Mouse (Mus musculus) liver, adult 2 months (tissue): Measurements from ENCODE around the gene Dnajc11. TPM values are rescaled to one million over a fixed set of nuclear protein-coding genes. Genes with fewer than 3 reads are reported as not detected.

Experiments
- DNase-seq: peaks from one replicate; pipeline ENCODE4 v3.0.0-alpha.2; 2011; ENCODE audit warnings: low read depth, low spot score; ENCODE audit errors: extremely low read depth
- H3K27ac ChIP-seq: fragments of 200-500 bp; replicated peaks from 2 replicates; pipeline ENCODE4 v1.5.1; 2012; ENCODE audit warnings: low read depth, mild to moderate bottlenecking, control low read depth, inconsistent platforms, low read length; ENCODE audit not compliant: insufficient read depth
- H3K27me3 ChIP-seq: fragments of 200-500 bp; 2 replicates; pipeline ENCODE4 v1.6.1; 2012; ENCODE audit warnings: mild to moderate bottlenecking, moderate library complexity, low read length, inconsistent platforms; ENCODE audit not compliant: control insufficient read depth, insufficient read depth
- H3K36me3 ChIP-seq: fragments of 200-500 bp; 2 replicates; pipeline ENCODE4 v1.6.1; 2012; ENCODE audit warnings: low read length, inconsistent platforms; ENCODE audit not compliant: control insufficient read depth, insufficient read depth
- H3K4me1 ChIP-seq: fragments of 200-500 bp; 2 replicates; pipeline ENCODE4 v1.6.1; 2011; ENCODE audit warnings: low read length; ENCODE audit not compliant: control insufficient read depth, insufficient read depth
- H3K4me3 ChIP-seq: fragments of 200-500 bp; 2 replicates; pipeline ENCODE4 v1.5.1; 2011; ENCODE audit warnings: low read depth, mild to moderate bottlenecking, control low read depth, low read length, moderate library complexity; ENCODE audit not compliant: insufficient read depth
- H3K79me2 ChIP-seq: fragments of 200-500 bp; 2 replicates; pipeline ENCODE4 v1.6.1; 2012; ENCODE audit warnings: inconsistent platforms, mild to moderate bottlenecking, low read length, moderate library complexity; ENCODE audit not compliant: control insufficient read depth, insufficient read depth
- H3K9ac ChIP-seq: fragments of 200-500 bp; 2 replicates; pipeline ENCODE4 v1.6.1; 2012; ENCODE audit warnings: low read depth, mild to moderate bottlenecking, control low read depth, inconsistent platforms, low read length
- CTCF ChIP-seq: fragments of 200-500 bp; IDR thresholded peaks from 2 replicates; pipeline ENCODE4 v1.5.1; 2011; ENCODE audit warnings: low read depth, low read length, control low read depth
- POLR2A ChIP-seq: fragments of 200-500 bp; IDR thresholded peaks from 2 replicates; pipeline ENCODE4 v1.6.1; 2011; ENCODE audit warnings: low read length, control low read depth; ENCODE audit not compliant: insufficient read depth; ENCODE audit errors: extremely low read depth
- WGBS: fragments of 180-500 bp; shearing (Covaris S2); methylation state at CpG from one replicate; pipeline ENCODE4 v1.1.7; 2018; 5-methylcytosine and 5-hydroxymethylcytosine counted together
- polyA plus RNA-seq: library from polyadenylated mRNA; depleted of rRNA; stranded (reverse); fragments of >200 nt; gene quantifications from 2 replicates; pipeline ENCODE4 v1.2.3, GENCODE M21; 2012; rRNA removed
- total RNA-seq: library from RNA; depleted of rRNA; stranded (reverse); fragments of >200 nt; gene quantifications from 2 replicates; pipeline ENCODE4 v1.2.3, GENCODE M21; 2014; rRNA removed

Dnajc11 gene
- 23.9 and 27.4 TPM in 2 replicates for total RNA-seq
- 47.9 and 52.6 TPM in 2 replicates for polyA plus RNA-seq

DNA sequence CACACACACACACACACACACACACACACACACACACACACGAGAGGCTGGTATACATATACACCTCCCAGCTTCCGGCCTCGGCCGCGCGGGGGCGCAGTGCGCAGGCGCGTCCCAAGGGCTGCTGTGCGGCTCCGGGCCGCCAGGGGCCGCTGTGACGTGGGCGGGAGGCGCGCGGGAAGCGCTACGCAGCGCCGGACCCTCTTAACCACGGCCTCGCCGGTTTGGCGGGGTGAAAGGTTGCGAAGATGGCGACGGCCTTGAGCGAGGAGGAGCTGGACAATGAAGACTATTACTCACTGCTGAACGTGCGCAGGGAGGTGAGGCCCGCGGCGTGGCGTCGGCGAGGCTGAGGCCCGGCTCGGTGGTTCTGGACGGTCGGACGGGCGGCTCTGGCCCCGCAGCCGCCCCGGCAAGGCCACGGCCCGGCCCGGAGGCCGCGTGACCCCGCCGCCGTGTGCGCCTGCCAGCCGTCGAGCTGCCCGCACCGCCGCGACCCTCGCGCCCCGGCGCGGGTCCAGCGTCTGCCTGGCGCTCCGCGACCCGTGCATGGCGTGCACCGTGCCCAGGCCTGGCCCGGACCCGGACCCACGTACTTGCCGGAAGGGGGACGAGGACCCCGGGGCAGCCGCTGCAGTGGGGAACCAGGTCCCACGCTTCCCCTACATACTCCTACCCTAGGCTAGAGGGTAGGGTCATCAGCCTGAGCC, at the start of gene Dnajc11:
Dnajc11 (plus strand) TSS at position 187 of the 710 bp plus-strand sequence.
- Histone ChIP-seq H3K4me1 (peaks cover 29% of the 10 kb centered on the region), H3K36me3 (no peaks in the 10 kb centered on the region), H3K4me3 (peak within 1 kb of the TSS; percentile 96), H3K27me3 (no peaks in the 10 kb centered on the region), H3K79me2 (peaks cover 35% of the 10 kb centered on the region), H3K9ac (peak within 1 kb of the TSS; percentile 93), H3K27ac (peak within 1 kb of the TSS; percentile 89)
- TF ChIP-seq CTCF, result peak; percentile 95
- TF ChIP-seq POLR2A, result 0 out of 2 replicates have a peak, but pooled peaks have one; percentile 43
- under 1% methylated on average over 80 of the region's 83 CpGs for WGBS
- peak; percentile 74 for DNase-seq

DNA sequence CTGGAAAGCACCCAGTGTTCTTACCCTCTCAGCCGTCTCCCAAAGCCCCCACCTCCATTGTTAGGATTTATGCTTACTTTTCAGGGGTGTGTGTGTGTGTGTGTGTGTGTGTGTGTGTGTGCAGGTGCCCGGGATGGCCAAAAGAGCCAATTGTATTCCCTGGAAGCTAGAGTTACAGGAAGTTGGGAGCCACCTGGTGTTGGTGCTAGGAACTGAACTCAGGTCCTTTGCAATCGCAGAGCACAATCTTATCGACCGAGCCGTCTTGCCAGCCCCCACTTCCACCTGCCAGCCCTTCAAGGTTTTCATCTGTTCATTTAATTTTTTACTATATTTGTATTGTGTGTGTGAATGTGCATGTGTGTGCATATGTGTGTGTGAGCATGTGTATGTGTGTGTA, 40.2 kb upstream of the Dnajc11 start:
- TF ChIP-seq POLR2A (no peak), CTCF (peak; percentile 28; the same call in 1 of the 2 replicates)
- no peaks in the 10 kb centered on the region for H3K79me2 ChIP-seq
- H3K27me3 ChIP-seq, result no peaks in the 10 kb centered on the region; the same call in 1 of the 2 replicates
- WGBS, result 55% methylated on average over 6 of the region's 6 CpGs
- H3K36me3 ChIP-seq, result no peaks in the 10 kb centered on the region
- no peak for DNase-seq
- H3K9ac ChIP-seq, result no peak overlapping the region
- no peak overlapping the region for H3K27ac ChIP-seq
- no peak overlapping the region for H3K4me3 ChIP-seq
- H3K4me1 ChIP-seq, result no peaks in the 10 kb centered on the region

DNA sequence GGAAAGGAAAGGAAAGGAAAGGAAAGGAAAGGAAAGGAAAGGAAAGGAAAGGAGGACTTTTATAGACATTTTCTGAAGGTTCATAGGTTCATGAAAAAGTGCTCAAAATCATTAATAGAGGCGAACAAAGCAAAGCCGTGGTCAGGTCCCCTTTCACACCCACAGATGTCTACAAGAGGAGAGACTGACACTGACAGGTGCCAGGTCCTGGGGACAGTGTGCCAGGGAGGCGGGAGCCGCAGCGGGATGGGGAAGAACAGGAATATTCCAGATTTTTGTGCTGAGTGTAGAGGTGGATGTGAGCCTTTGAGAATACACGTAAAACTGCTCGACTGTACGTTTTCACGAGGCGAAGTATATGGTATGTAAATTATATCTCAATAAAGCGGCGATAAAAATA, 38.6 kb upstream of the Dnajc11 start:
- WGBS, result 92% methylated on average over 12 of the region's 12 CpGs
- H3K27me3 ChIP-seq, result no peaks in the 10 kb centered on the region; the same call in 1 of the 2 replicates
- H3K4me3 ChIP-seq, result no peak overlapping the region
- no peak overlapping the region for H3K9ac ChIP-seq
- H3K27ac ChIP-seq, result no peak overlapping the region
- DNase-seq, result no peak
- H3K36me3 ChIP-seq, result no peaks in the 10 kb centered on the region
- no peaks in the 10 kb centered on the region for H3K79me2 ChIP-seq
- TF ChIP-seq POLR2A (no peak), CTCF (no peak)
- no peaks in the 10 kb centered on the region for H3K4me1 ChIP-seq

GRCm38 (mm10) chr4:151895624-151896023, 37.9 kb upstream of the Dnajc11 start:
- H3K4me1 ChIP-seq, result no peaks in the 10 kb centered on the region
- H3K27me3 ChIP-seq, result no peaks in the 10 kb centered on the region; the same call in 1 of the 2 replicates
- H3K27ac ChIP-seq, result no peak overlapping the region
- no peak overlapping the region for H3K4me3 ChIP-seq
- no peaks in the 10 kb centered on the region for H3K79me2 ChIP-seq
- TF ChIP-seq CTCF (no peak), POLR2A (no peak)
- DNase-seq, result no peak
- no peak overlapping the region for H3K9ac ChIP-seq
- 91% methylated on average over 7 of the region's 7 CpGs for WGBS
- H3K36me3 ChIP-seq, result no peaks in the 10 kb centered on the region

- 77% methylated on average over 9 of the region's 9 CpGs for WGBS
- DNase-seq, result no peak
- Histone ChIP-seq H3K4me1 (no peaks in the 10 kb centered on the region), H3K27me3 (no peaks in the 10 kb centered on the region; the same call in 1 of the 2 replicates), H3K4me3 (no peak overlapping the region), H3K27ac (no peak overlapping the region), H3K9ac (no peak overlapping the region), H3K79me2 (no peaks in the 10 kb centered on the region), H3K36me3 (no peaks in the 10 kb centered on the region)
- TF ChIP-seq CTCF, result 0 out of 2 replicates have a peak, but pooled peaks have one; percentile 10
- no peak for TF ChIP-seq POLR2A
Observed at GRCm38 (mm10) chr4:151897069-151897617, 36.3 kb upstream of the Dnajc11 start.

- no peak overlapping the region for H3K9ac ChIP-seq
- no peak for DNase-seq
- H3K4me3 ChIP-seq, result no peak overlapping the region
Observed at GRCm38 (mm10) chr4:151898600-151899245, 34.8 kb upstream of the Dnajc11 start.

More at GRCm38 (mm10) chr4:151898600-151899245, 34.8 kb upstream of the Dnajc11 start:
- WGBS, result 78% methylated on average over 13 of the region's 13 CpGs
- Histone ChIP-seq H3K79me2 (no peaks in the 10 kb centered on the region), H3K36me3 (no peaks in the 10 kb centered on the region), H3K27ac (no peak overlapping the region), H3K4me1 (no peaks in the 10 kb centered on the region), H3K27me3 (no peaks in the 10 kb centered on the region)
- TF ChIP-seq POLR2A (no peak), CTCF (no peak)
